Mouse (Mus musculus) ES-E14 (cell line): ENCODE results near the gene Macrod2. TPM values are rescaled to one million over a fixed set of nuclear protein-coding genes. Genes with fewer than 3 reads are reported as not detected.

Experiments used
- DNase-seq: peaks from one replicate; pipeline ENCODE4 v3.0.0-alpha.2; 2013; ENCODE audit warnings: low read depth, low spot score
- H3K27ac ChIP-seq: 2 replicates; pipeline ENCODE4 v1.5.1; 2012; ENCODE audit warnings: low read depth, mild to moderate bottlenecking, low read length, moderate library complexity, mixed read lengths; ENCODE audit not compliant: poor library complexity, insufficient read depth, severe bottlenecking
- H3K36me3 ChIP-seq: 2 replicates; pipeline ENCODE4 v1.6.1; 2012; ENCODE audit warnings: mild to moderate bottlenecking, low read length, moderate library complexity, mixed read lengths; ENCODE audit not compliant: control insufficient read depth, poor library complexity, insufficient read depth, severe bottlenecking
- H3K4me1 ChIP-seq, 2 experiments: fragments of 150-350 bp in 1 of 2; sonication (generic) in 1 of 2; 2 replicates each; pipeline ENCODE4 v1.6.1; 2012; ENCODE audit warnings: low read length in 2 of 2, mild to moderate bottlenecking in 1 of 2, mixed read lengths in 1 of 2; ENCODE audit not compliant: control insufficient read depth in 2 of 2, insufficient read depth in 2 of 2, poor library complexity in 1 of 2
- H3K4me3 ChIP-seq, 2 experiments: fragments of 150-350 bp in 1 of 2; sonication (generic) in 1 of 2; 2 replicates each; pipeline ENCODE4 v1.5.1; 2012; ENCODE audit warnings: low read length in 2 of 2, low read depth in 1 of 2, mild to moderate bottlenecking in 1 of 2, mixed read lengths in 1 of 2; ENCODE audit not compliant: insufficient read depth in 1 of 2, poor library complexity in 1 of 2, severe bottlenecking in 1 of 2
- H3K9ac ChIP-seq: 2 replicates; pipeline ENCODE4 v1.6.1; 2012; ENCODE audit warnings: low read depth, mild to moderate bottlenecking, low read length, mixed read lengths; ENCODE audit not compliant: poor library complexity, insufficient read depth, severe bottlenecking
- H3K9me3 ChIP-seq: fragments of 150-350 bp; sonication (generic); 2 replicates; pipeline ENCODE4 v1.6.1; 2012; ENCODE audit warnings: low read depth, mild to moderate bottlenecking, low read length; ENCODE audit not compliant: control insufficient read depth, insufficient read depth
- CHD2 ChIP-seq: IDR thresholded peaks from 2 replicates; pipeline ENCODE4 v1.6.1; 2014; ENCODE audit warnings: mild to moderate bottlenecking, low read depth, low read length, inconsistent platforms
- HCFC1 ChIP-seq: IDR thresholded peaks from 2 replicates; pipeline ENCODE4 v1.6.1; 2012; ENCODE audit warnings: low read length, inconsistent platforms, borderline replicate concordance; ENCODE audit not compliant: insufficient read depth
- MAFK ChIP-seq: IDR thresholded peaks from 2 replicates; pipeline ENCODE4 v1.6.1; 2014; ENCODE audit warnings: mild to moderate bottlenecking, low read depth, low read length, inconsistent platforms; ENCODE audit not compliant: insufficient read depth
- ZC3H11A ChIP-seq: IDR thresholded peaks from 2 replicates; pipeline ENCODE4 v1.6.1; 2012; ENCODE audit warnings: low read depth, mild to moderate bottlenecking, inconsistent platforms, low read length, borderline replicate concordance
- ZNF384 ChIP-seq: IDR thresholded peaks from 2 replicates; pipeline ENCODE4 v1.6.1; 2012; ENCODE audit warnings: low read depth, low read length, inconsistent platforms
- in situ Hi-C, 2 experiments: fragments of 600-800 bp; cut with MboI; formaldehyde crosslinking; loops; one replicate each; pipeline ENCODE4 v1.15.1; 2025; ENCODE audit warnings: low sequenced_read_pairs in 2 of 2, inconsistent platforms in 1 of 2; ENCODE audit not compliant: unreplicated experiment in 2 of 2
- total RNA-seq: library from RNA; depleted of rRNA; stranded (reverse); fragments of 300-350 nt; gene quantifications from 2 replicates; pipeline ENCODE4 v1.2.3, GENCODE M21; 2012

Macrod2 gene
- total RNA-seq, 1 experiment: 12.7 TPM

DNA sequence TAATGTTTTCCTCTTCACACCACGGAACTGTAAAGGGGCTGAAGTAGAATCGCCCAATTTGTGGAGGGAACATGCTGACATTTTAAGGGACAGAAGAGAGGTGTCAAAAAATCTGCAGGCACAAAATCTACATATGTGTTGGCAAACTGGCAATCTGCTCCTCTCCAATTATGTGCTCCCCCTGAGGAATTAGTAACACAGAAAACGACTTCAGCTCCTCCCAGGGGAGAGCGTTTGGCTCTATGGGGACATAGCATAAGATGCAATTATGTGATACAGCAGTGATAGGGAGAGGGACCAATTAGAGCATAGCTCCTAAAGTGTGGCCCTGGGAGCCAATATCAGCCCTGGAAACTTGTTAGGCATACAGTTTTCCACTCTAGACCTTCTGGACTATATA lies 1317.2 kb downstream of the Macrod2 start:
- H3K9me3 ChIP-seq: no peaks in the 10 kb centered on the region

DNA sequence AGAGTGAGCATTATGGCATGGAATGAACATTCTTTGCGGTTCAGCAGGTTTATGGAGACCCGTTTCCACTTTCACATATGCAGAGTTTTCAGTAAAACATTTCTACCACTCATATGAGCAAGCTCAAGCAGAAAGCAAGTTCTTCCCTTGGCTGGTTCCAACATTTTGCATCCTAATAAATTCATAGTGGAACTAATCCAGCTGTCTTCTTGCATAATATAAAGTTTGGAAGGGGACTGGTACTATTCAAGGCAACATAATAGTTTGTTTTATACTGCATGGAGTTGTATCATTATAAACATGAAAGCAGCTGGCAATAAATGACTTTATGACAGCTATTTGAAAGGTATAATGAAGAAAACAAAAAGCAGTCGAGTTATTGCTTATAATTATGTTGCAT lies 1320.0 kb downstream of the Macrod2 start:
- H3K4me1 ChIP-seq: no peaks in the 10 kb centered on the region
- no peaks in the 10 kb centered on the region for H3K36me3 ChIP-seq
- H3K4me3 ChIP-seq: no peak overlapping the region
- no peak overlapping the region for H3K27ac ChIP-seq
- TF ChIP-seq ZNF384 (no peak), HCFC1 (no peak), ZC3H11A (no peak), CHD2 (no peak), MAFK (no peak)
- no peaks in the 10 kb centered on the region for H3K9me3 ChIP-seq
- no peak overlapping the region for H3K9ac ChIP-seq
- in situ Hi-C loops: no loop called here
- no peak for DNase-seq

More for the DNA sequence above, 1317.2 kb downstream of the Macrod2 start:
- H3K4me3 ChIP-seq: no peak overlapping the region
- no peak overlapping the region for H3K9ac ChIP-seq
- H3K4me1 ChIP-seq: no peaks in the 10 kb centered on the region
- in situ Hi-C loops: no loop called here
- no peaks in the 10 kb centered on the region for H3K36me3 ChIP-seq
- H3K27ac ChIP-seq: no peak overlapping the region
- DNase-seq: no peak
- no peak for TF ChIP-seq ZC3H11A
- no peak for TF ChIP-seq CHD2
- TF ChIP-seq HCFC1: no peak
- no peak for TF ChIP-seq MAFK
- TF ChIP-seq ZNF384: no peak

DNA sequence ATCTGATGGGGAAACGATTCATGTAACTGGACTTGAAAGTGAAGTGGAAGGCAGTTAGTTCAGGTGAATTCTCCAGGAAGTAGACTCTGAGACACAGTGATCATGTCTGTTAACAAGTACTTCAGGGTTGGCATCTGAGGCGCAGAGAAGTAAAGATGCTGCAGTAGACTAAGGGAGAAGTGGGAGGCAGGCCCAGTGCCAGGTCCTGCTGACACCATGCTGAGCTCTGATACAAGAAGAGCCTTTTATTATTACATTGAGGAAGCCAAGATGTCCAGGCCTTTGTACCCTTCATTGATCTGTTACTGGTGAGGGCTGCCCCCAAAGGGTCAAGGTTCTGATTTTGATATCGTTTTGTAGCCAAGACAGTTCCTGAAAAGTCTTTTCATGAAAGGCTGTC lies 1327.4 kb downstream of the Macrod2 start:
- Histone ChIP-seq H3K27ac (no peak overlapping the region), H3K4me1 (no peaks in the 10 kb centered on the region), H3K9me3 (no peaks in the 10 kb centered on the region), H3K4me3 (no peak overlapping the region), H3K36me3 (no peaks in the 10 kb centered on the region), H3K9ac (no peak overlapping the region)
- in situ Hi-C loops: no loop called here
- DNase-seq: no peak
- TF ChIP-seq MAFK: no peak
- no peak for TF ChIP-seq HCFC1
- TF ChIP-seq CHD2: no peak
- no peak for TF ChIP-seq ZC3H11A
- TF ChIP-seq ZNF384: no peak

DNA sequence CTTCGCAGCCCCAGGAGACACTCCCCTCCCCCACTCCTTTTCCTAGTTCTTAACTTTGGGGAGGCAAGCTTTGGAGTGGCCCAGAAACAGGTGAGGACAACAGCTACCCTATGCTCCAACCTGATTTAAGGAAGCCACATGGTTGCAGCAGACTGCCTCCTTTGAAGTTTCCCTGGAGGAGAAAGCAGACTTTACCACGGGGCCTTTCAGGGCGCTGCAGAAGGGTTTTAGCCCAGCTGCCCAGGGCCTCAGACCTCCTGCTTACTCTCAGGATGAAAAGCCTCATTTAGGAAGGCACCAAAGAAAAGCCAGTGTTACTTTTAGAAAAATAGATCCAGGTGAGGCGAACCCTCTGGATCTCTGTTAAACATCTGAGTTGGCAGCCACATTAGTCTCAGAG lies 1333.9 kb downstream of the Macrod2 start:
- Histone ChIP-seq H3K27ac (no peak overlapping the region), H3K36me3 (no peaks in the 10 kb centered on the region), H3K9me3 (no peaks in the 10 kb centered on the region), H3K4me3 (no peak overlapping the region), H3K9ac (no peak overlapping the region), H3K4me1 (no peaks in the 10 kb centered on the region)
- TF ChIP-seq HCFC1: no peak
- no peak for TF ChIP-seq CHD2
- TF ChIP-seq MAFK: no peak
- no peak for TF ChIP-seq ZNF384
- TF ChIP-seq ZC3H11A: no peak
- DNase-seq: no peak
- in situ Hi-C loops: no loop called here

DNA sequence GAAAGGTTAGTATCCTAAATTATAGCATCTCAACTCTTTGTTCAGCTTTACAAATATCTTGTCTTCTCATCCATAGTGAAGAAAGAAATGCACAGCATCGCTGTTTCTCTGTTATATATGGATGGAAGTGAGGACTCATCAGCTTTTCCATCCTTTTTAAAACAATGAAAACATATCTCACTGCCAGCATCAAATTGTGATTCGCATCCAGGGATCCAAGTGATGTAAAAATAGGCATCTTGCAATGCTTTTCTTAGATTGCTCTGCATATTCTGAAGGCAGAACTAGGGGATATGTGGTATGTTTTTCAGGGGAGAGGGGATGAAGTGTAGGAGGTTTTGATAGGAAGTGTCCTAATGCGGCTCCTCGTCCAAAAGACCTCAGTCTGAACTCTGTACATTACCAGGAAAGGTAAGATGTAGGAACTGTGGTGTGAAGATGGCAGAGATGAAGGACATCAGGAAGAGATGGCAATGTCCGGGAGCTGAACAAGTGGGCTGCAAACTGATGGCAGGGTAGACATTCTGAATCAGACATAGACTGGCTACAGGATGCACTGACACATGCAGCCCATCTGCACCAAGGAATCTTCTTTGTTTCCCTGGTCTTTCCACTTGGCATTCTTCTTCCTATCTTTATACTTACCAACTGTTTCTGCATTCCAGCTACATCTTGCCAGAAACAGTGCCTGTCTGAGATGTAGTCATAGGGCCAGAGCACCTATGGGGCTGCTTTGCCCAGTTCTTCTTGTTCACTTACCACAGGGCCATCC lies 1341.8 kb downstream of the Macrod2 start:
- in situ Hi-C loops: no loop called here
- DNase-seq: no peak
- H3K27ac ChIP-seq: no peak overlapping the region
- no peak overlapping the region for H3K4me3 ChIP-seq
- no peaks in the 10 kb centered on the region for H3K36me3 ChIP-seq
- no peaks in the 10 kb centered on the region for H3K4me1 ChIP-seq
- no peak overlapping the region for H3K9ac ChIP-seq
- TF ChIP-seq ZNF384 (no peak), ZC3H11A (no peak), MAFK (no peak), CHD2 (no peak), HCFC1 (no peak)
- H3K9me3 ChIP-seq: no peaks in the 10 kb centered on the region
